Mouse (Mus musculus): ENCODE measurements around the gene Stk10. TPM values are rescaled to one million over a fixed set of nuclear protein-coding genes. Genes with fewer than 3 reads are reported as not detected.

The Stk10 gene
- total and polyA plus RNA-seq, 3 experiments: 8.4 to 10.1 (median 9.2) TPM

- Histone ChIP-seq H3K4me1 (ENCODE audit: control insufficient read depth, insufficient read depth, low read length) (peaks cover 30% of the 10 kb centered on the region), H3K27me3 (ENCODE audit: control insufficient read depth, insufficient read depth, low read length) (no peaks in the 10 kb centered on the region), H3K4me3 (no peak overlapping the region), H3K79me2 (replicated peaks; ENCODE audit: control insufficient read depth, insufficient read depth, low read length) (no peaks in the 10 kb centered on the region), H3K27ac (no peak overlapping the region), H3K9ac (ENCODE audit: low read depth, low read length) (no peak overlapping the region), H3K36me3 (ENCODE audit: control insufficient read depth, insufficient read depth, low read length) (no peaks in the 10 kb centered on the region)
- TF ChIP-seq CTCF (IDR thresholded peaks at IDR 0.05): no peak
- TF ChIP-seq POLR2A (IDR thresholded peaks at IDR 0.05; ENCODE audit: insufficient read depth, low read depth, low read length): no peak
- TF ChIP-seq EP300 (IDR thresholded peaks at IDR 0.05; ENCODE audit: insufficient read depth, low read depth, low read length): no peak
- intact Hi-C loops (cut with DNase I): no loop called here
- 85% methylated on average over 7 of the region's 7 CpGs for WGBS
- DNase-seq: no peak
Measured at GRCm38 (mm10) chr11:32568060-32568459, 35.0 kb downstream of the Stk10 start.

- Histone ChIP-seq H3K36me3 (ENCODE audit: control insufficient read depth, insufficient read depth, low read length) (no peaks in the 10 kb centered on the region), H3K27me3 (ENCODE audit: control insufficient read depth, insufficient read depth, low read length) (no peaks in the 10 kb centered on the region), H3K4me1 (ENCODE audit: control insufficient read depth, insufficient read depth, low read length) (peaks cover 25% of the 10 kb centered on the region), H3K79me2 (replicated peaks; ENCODE audit: control insufficient read depth, insufficient read depth, low read length) (no peaks in the 10 kb centered on the region), H3K9ac (ENCODE audit: low read depth, low read length) (no peak overlapping the region), H3K27ac (no peak overlapping the region), H3K4me3 (no peak overlapping the region)
- intact Hi-C loops (cut with DNase I): no loop called here
- DNase-seq: no peak
- WGBS: 76% methylated on average over 15 of the region's 15 CpGs
- no peak for TF ChIP-seq POLR2A (IDR thresholded peaks at IDR 0.05; ENCODE audit: insufficient read depth, low read depth, low read length)
Measured at GRCm38 (mm10) chr11:32568637-32569293, 35.7 kb downstream of the Stk10 start.

- no peak overlapping the region for H3K27ac ChIP-seq
- DNase-seq: no peak
- intact Hi-C loops (cut with DNase I): no loop called here
- H3K36me3 ChIP-seq (ENCODE audit: control insufficient read depth, insufficient read depth, low read length): no peaks in the 10 kb centered on the region
- no peak overlapping the region for H3K4me3 ChIP-seq
- WGBS: 74% methylated on average over 6 of the region's 6 CpGs
- no peaks in the 10 kb centered on the region for H3K79me2 ChIP-seq (replicated peaks; ENCODE audit: control insufficient read depth, insufficient read depth, low read length)
- no peaks in the 10 kb centered on the region for H3K27me3 ChIP-seq (ENCODE audit: control insufficient read depth, insufficient read depth, low read length)
- TF ChIP-seq POLR2A (IDR thresholded peaks at IDR 0.05; ENCODE audit: insufficient read depth, low read depth, low read length): no peak
- no peak for TF ChIP-seq EP300 (IDR thresholded peaks at IDR 0.05; ENCODE audit: insufficient read depth, low read depth, low read length)
- no peak for TF ChIP-seq CTCF (IDR thresholded peaks at IDR 0.05)
- H3K4me1 ChIP-seq (ENCODE audit: control insufficient read depth, insufficient read depth, low read length): peaks cover 10% of the 10 kb centered on the region
- H3K9ac ChIP-seq (ENCODE audit: low read depth, low read length): no peak overlapping the region
Measured at GRCm38 (mm10) chr11:32571103-32571502, 38.0 kb downstream of the Stk10 start.

GRCm38 (mm10) chr11:32573669-32574068, 40.6 kb downstream of the Stk10 start:
- TF ChIP-seq EP300 (IDR thresholded peaks at IDR 0.05; ENCODE audit: insufficient read depth, low read depth, low read length) (no peak), CTCF (IDR thresholded peaks at IDR 0.05) (no peak), POLR2A (IDR thresholded peaks at IDR 0.05; ENCODE audit: insufficient read depth, low read depth, low read length) (no peak)
- WGBS: 71% methylated on average over 2 of the region's 2 CpGs
- Histone ChIP-seq H3K36me3 (ENCODE audit: control insufficient read depth, insufficient read depth, low read length) (no peaks in the 10 kb centered on the region), H3K27ac (no peak overlapping the region), H3K27me3 (ENCODE audit: control insufficient read depth, insufficient read depth, low read length) (no peaks in the 10 kb centered on the region), H3K79me2 (replicated peaks; ENCODE audit: control insufficient read depth, insufficient read depth, low read length) (no peaks in the 10 kb centered on the region), H3K4me1 (ENCODE audit: control insufficient read depth, insufficient read depth, low read length) (peaks cover 5% of the 10 kb centered on the region), H3K4me3 (no peak overlapping the region), H3K9ac (ENCODE audit: low read depth, low read length) (no peak overlapping the region)
- no peak for DNase-seq
- intact Hi-C loops (cut with DNase I): no loop called here

DNA sequence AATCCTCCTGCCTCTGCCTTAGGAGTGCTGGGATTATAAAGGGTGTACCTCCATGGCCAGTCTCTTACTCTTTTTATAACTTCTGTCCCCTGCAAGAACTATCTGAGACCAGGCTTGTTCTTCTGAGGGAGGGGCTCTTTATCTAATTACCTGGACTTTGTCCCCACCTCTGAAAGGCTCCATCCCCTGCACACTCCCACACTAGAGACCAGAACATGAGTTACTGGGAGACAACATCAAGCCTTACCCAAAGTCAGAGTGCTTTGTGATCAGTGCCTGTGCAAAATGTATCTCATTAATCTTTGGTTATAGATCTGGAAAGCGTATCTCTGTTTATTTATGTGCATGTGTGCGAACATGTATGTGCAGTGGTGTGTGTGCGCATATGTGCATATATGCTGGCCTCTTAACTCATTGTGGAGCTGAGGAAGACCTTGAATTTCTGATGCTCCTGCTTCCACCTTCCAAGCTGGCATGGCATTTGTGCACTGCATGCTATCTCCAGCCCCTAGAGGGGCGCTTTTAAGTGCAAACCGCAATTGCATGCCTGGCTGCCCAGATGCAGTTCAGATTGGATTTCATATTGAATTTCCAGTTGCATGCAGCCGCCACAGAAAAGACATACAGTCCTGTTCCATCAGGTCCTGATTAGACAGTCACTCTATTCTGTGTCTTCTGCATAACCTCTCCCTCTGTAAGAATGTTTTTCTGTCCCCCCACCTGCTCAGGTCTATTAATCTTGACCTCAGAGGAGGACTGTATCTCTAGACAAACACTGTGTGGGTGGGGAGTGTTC, 43.1 kb downstream of the Stk10 start:
- intact Hi-C loops (cut with DNase I): no loop called here
- H3K27me3 ChIP-seq (ENCODE audit: control insufficient read depth, insufficient read depth, low read length): no peaks in the 10 kb centered on the region
- no peak overlapping the region for H3K4me3 ChIP-seq
- no peaks in the 10 kb centered on the region for H3K36me3 ChIP-seq (ENCODE audit: control insufficient read depth, insufficient read depth, low read length)
- no peaks in the 10 kb centered on the region for H3K79me2 ChIP-seq (replicated peaks; ENCODE audit: control insufficient read depth, insufficient read depth, low read length)
- H3K4me1 ChIP-seq (ENCODE audit: control insufficient read depth, insufficient read depth, low read length): peaks cover 3% of the 10 kb centered on the region
- TF ChIP-seq POLR2A (IDR thresholded peaks at IDR 0.05; ENCODE audit: insufficient read depth, low read depth, low read length) (no peak), CTCF (IDR thresholded peaks at IDR 0.05) (no peak), EP300 (IDR thresholded peaks at IDR 0.05; ENCODE audit: insufficient read depth, low read depth, low read length) (no peak)
- H3K27ac ChIP-seq: no peak overlapping the region
- WGBS: 83% methylated on average over 6 of the region's 6 CpGs
- no peak overlapping the region for H3K9ac ChIP-seq (ENCODE audit: low read depth, low read length)
- no peak for DNase-seq

DNA sequence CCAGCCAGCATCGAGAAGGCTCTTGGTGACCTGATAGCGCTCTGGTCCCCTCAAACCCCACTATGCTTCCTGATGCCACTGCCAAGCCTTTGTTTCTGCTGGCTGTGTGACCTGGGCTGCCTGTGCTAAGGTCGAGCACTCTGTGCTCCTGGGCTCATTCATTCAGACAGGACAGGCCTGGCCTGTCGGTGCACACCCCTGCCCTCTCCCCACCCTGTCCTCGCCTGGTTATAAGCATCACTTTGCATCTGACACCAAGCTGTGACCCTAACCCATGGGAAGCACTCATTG, 43.6 kb downstream of the Stk10 start:
- intact Hi-C loops (cut with DNase I): no loop called here
- no peak overlapping the region for H3K4me3 ChIP-seq
- no peak overlapping the region for H3K27ac ChIP-seq
- no peaks in the 10 kb centered on the region for H3K79me2 ChIP-seq (replicated peaks; ENCODE audit: control insufficient read depth, insufficient read depth, low read length)
- TF ChIP-seq CTCF (IDR thresholded peaks at IDR 0.05): no peak
- no peak for TF ChIP-seq EP300 (IDR thresholded peaks at IDR 0.05; ENCODE audit: insufficient read depth, low read depth, low read length)
- no peak for TF ChIP-seq POLR2A (IDR thresholded peaks at IDR 0.05; ENCODE audit: insufficient read depth, low read depth, low read length)
- 58% methylated on average over 5 of the region's 5 CpGs for WGBS
- no peak for DNase-seq
- H3K36me3 ChIP-seq (ENCODE audit: control insufficient read depth, insufficient read depth, low read length): no peaks in the 10 kb centered on the region
- no peaks in the 10 kb centered on the region for H3K27me3 ChIP-seq (ENCODE audit: control insufficient read depth, insufficient read depth, low read length)
- peaks cover 4% of the 10 kb centered on the region for H3K4me1 ChIP-seq (ENCODE audit: control insufficient read depth, insufficient read depth, low read length)
- no peak overlapping the region for H3K9ac ChIP-seq (ENCODE audit: low read depth, low read length)

Data from heart, adult 2 months (tissue).